Mouse (Mus musculus): ENCODE measurements at regions not wholly inside any gene's neighbourhood (a gene's known extent, or its start where the extent isn't known, plus 50 kb on each side); places are given as distances from the start of the nearest gene placed in this dataset.

GRCm38 (mm10) chr19:59709180-59709579 lies 234.3 kb downstream of the Rab11fip2 start:
- DNase-seq (ENCODE audit: low spot score) = no peak
- intact Hi-C loops (cut with DNase I) = no loop called here

GRCm38 (mm10) chr19:59715086-59715485 lies 228.4 kb downstream of the Rab11fip2 start:
- intact Hi-C loops (cut with DNase I) = no loop called here
- no peak for DNase-seq (ENCODE audit: low spot score)

- intact Hi-C loops (cut with DNase I) = no loop called here
- DNase-seq (ENCODE audit: low spot score) = no peak
Measured at GRCm38 (mm10) chr19:59717813-59718483, 225.5 kb downstream of the Rab11fip2 start.

- no peak for DNase-seq (ENCODE audit: low spot score)
- intact Hi-C loops (cut with DNase I) = no loop called here
Measured at GRCm38 (mm10) chr19:59738541-59738940, 204.9 kb downstream of the Rab11fip2 start.

GRCm38 (mm10) chr19:59742946-59743345 lies 200.5 kb downstream of the Rab11fip2 start:
- intact Hi-C loops (cut with DNase I) = loop anchor here (2.0 kb wide), 1 partner anchor 402 kb away; no protein-coding TSS in a partner anchor
- DNase-seq (ENCODE audit: low spot score) = no peak

- intact Hi-C loops (cut with DNase I) = no loop called here
- DNase-seq (ENCODE audit: low spot score) = no peak
Measured at GRCm38 (mm10) chr19:59761218-59761617, 182.2 kb downstream of the Rab11fip2 start.

GRCm38 (mm10) chr19:59784401-59785046 lies 158.9 kb downstream of the Rab11fip2 start:
- DNase-seq (ENCODE audit: low spot score) = no peak
- intact Hi-C loops (cut with DNase I) = no loop called here

GRCm38 (mm10) chr19:59831304-59831703 lies 112.2 kb downstream of the Rab11fip2 start:
- intact Hi-C loops (cut with DNase I) = no loop called here

GRCm38 (mm10) chr19:59837138-59837537 lies 106.3 kb downstream of the Rab11fip2 start:
- intact Hi-C loops (cut with DNase I) = no loop called here
- DNase-seq (ENCODE audit: low spot score) = no peak

More at GRCm38 (mm10) chr19:59831304-59831703, 112.2 kb downstream of the Rab11fip2 start:
- no peak for DNase-seq (ENCODE audit: low spot score)

- DNase-seq (ENCODE audit: low spot score) = no peak
- intact Hi-C loops (cut with DNase I) = no loop called here
Measured at GRCm38 (mm10) chr19:59837628-59838027, 105.8 kb downstream of the Rab11fip2 start.

- intact Hi-C loops (cut with DNase I) = no loop called here
- no peak for DNase-seq (ENCODE audit: low spot score)
Measured at GRCm38 (mm10) chr19:59844270-59844669, 99.2 kb downstream of the Rab11fip2 start.

- DNase-seq (ENCODE audit: low spot score) = no peak
- intact Hi-C loops (cut with DNase I) = no loop called here
Measured at GRCm38 (mm10) chr19:59846807-59847206, 96.6 kb downstream of the Rab11fip2 start.

GRCm38 (mm10) chr19:59850696-59851095 lies 92.8 kb downstream of the Rab11fip2 start:
- DNase-seq (ENCODE audit: low spot score) = no peak
- intact Hi-C loops (cut with DNase I) = no loop called here

- no peak for DNase-seq (ENCODE audit: low spot score)
- intact Hi-C loops (cut with DNase I) = no loop called here
Measured at GRCm38 (mm10) chr19:59852011-59852738, 91.3 kb downstream of the Rab11fip2 start.

All from heart, postnatal 25 days (tissue).